Mouse (Mus musculus) thymus, adult 2 months (tissue): ENCODE data around the gene Ssmem1.

Source experiments
- CTCF ChIP-seq: fragments of 200-500 bp; IDR thresholded peaks from 2 replicates; pipeline ENCODE4 v1.5.1; 2012; ENCODE audit warnings: mild to moderate bottlenecking, control low read depth, low read length, moderate library complexity, borderline replicate concordance; ENCODE audit not compliant: control insufficient read depth, poor library complexity, insufficient read depth; ENCODE audit errors: extremely low read depth
- POLR2A ChIP-seq: fragments of 200-500 bp; IDR thresholded peaks from 2 replicates; pipeline ENCODE4 v1.6.1; 2012; ENCODE audit warnings: mild to moderate bottlenecking, low read length, control low read depth, moderate library complexity; ENCODE audit not compliant: control insufficient read depth, poor library complexity, insufficient read depth; ENCODE audit errors: extremely low read depth

DNA sequence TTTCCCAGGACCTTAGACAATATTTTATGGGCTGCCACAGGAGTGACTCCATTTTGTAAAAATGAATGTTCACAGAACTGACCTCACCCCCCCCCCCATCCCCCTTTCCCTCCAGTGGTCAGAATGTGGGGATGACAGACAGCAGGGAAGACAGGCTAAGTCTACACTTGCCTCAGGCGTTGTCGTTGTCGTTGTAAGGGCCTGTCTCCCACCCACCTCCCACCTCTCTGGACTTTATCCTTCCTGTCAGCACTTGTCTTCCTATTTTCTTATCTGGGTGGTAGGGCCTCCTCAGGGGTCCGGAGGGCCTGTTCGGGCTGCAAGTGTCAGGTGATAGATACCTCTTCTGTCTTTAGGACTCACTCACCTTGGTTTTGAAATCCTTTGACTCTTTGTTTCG, 32.6 kb downstream of the Ssmem1 start:
- TF ChIP-seq CTCF: no peak
- no peak for TF ChIP-seq POLR2A
